Mouse (Mus musculus): ENCODE measurements at regions not wholly inside any gene's neighbourhood (a gene's known extent, or its start where the extent isn't known, plus 50 kb on each side); places are given as distances from the start of the nearest gene placed in this dataset.

DNA sequence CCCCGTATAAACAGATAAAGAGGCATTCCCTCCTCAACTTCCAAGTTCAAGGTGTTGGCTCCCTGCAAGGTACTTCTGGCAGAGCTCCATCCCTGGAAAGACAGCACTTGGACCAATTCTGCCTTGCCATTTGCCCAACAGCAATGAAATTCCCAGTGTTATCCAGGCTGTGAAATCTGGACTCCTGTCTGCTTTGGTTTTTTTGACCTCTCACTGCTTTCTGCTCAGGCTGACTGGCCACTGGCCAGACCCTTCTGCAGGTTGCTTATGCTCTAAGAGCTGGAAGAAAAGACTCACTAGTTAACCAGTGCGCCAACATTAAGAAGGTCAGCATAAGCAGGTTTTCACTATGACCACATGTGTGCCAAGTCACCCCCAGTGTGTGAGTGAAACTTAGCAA is 448.4 kb downstream of the Sorl1 start:
- TF ChIP-seq EP300 (IDR thresholded peaks at IDR 0.05; ENCODE audit: low read depth) = no peak
- no peak for TF ChIP-seq CTCF (IDR thresholded peaks at IDR 0.05; ENCODE audit: low read depth)

All from liver, embryonic 14.5 days (tissue).